Mouse (Mus musculus) MEL (cell line): ENCODE measurements at regions not wholly inside any gene's neighbourhood (a gene's known extent, or its start where the extent isn't known, plus 50 kb on each side); places are given as distances from the start of the nearest gene placed in this dataset.

ENCODE experiments used
- CTCF ChIP-seq, 3 experiments: IDR thresholded peaks in 2 of 3; conservative IDR thresholded peaks in 1 of 3; 2 replicates each; pipeline ENCODE4 v1.5.1; 2011 to 2012; ENCODE audit warnings: low read length in 3 of 3, low read depth in 2 of 3, mild to moderate bottlenecking in 2 of 3, improper control_type of control experiment in 1 of 3, inconsistent platforms in 1 of 3, mixed read lengths in 1 of 3, moderate library complexity in 1 of 3; ENCODE audit not compliant: control insufficient read depth in 1 of 3, insufficient read depth in 1 of 3, poor library complexity in 1 of 3, severe bottlenecking in 1 of 3
- JUND ChIP-seq: IDR thresholded peaks from 2 replicates; pipeline ENCODE4 v1.6.1; 2011; ENCODE audit warnings: low read depth, mild to moderate bottlenecking, improper control_type of control experiment, low read length
- MYB ChIP-seq: IDR thresholded peaks from 2 replicates; pipeline ENCODE4 v1.6.1; 2011; ENCODE audit warnings: mild to moderate bottlenecking, low read depth, low read length, improper control_type of control experiment
- POLR2A ChIP-seq, 2 experiments: IDR thresholded peaks; 2 replicates each; pipeline ENCODE4 v1.6.1; 2011 to 2012; ENCODE audit warnings: low read length in 2 of 2, mild to moderate bottlenecking in 2 of 2, control low read depth in 1 of 2, improper control_type of control experiment in 1 of 2, low read depth in 1 of 2, moderate library complexity in 1 of 2; ENCODE audit not compliant: control insufficient read depth in 1 of 2, insufficient read depth in 1 of 2, poor library complexity in 1 of 2
- POLR2AphosphoS2 ChIP-seq: IDR thresholded peaks from 2 replicates; pipeline ENCODE4 v1.6.1; 2011; ENCODE audit warnings: low read length, improper control_type of control experiment
- RAD21 ChIP-seq: IDR thresholded peaks from 2 replicates; pipeline ENCODE4 v1.6.1; 2011; ENCODE audit warnings: mild to moderate bottlenecking, low read depth, low read length, improper control_type of control experiment
- SMC3 ChIP-seq: IDR thresholded peaks from 2 replicates; pipeline ENCODE4 v1.6.1; 2011; ENCODE audit warnings: low read depth, low read length, improper control_type of control experiment
- TCF12 ChIP-seq: IDR thresholded peaks from 2 replicates; pipeline ENCODE4 v1.6.1; 2014; ENCODE audit warnings: low read depth, mild to moderate bottlenecking, inconsistent platforms, low read length, improper control_type of control experiment, moderate library complexity
- USF1 ChIP-seq: IDR thresholded peaks from 2 replicates; pipeline ENCODE4 v1.6.1; 2014; ENCODE audit warnings: low read depth, mild to moderate bottlenecking, inconsistent platforms, low read length, improper control_type of control experiment, moderate library complexity
- USF2 ChIP-seq, 2 experiments: IDR thresholded peaks; 2 replicates each; pipeline ENCODE4 v1.6.1; 2011 to 2012; ENCODE audit warnings: improper control_type of control experiment in 2 of 2, low read length in 2 of 2, borderline replicate concordance in 1 of 2, inconsistent platforms in 1 of 2, low read depth in 1 of 2, mild to moderate bottlenecking in 1 of 2; ENCODE audit not compliant: insufficient read depth in 1 of 2
- ZKSCAN1 ChIP-seq: IDR thresholded peaks from 2 replicates; pipeline ENCODE4 v1.6.1; 2012; ENCODE audit warnings: low read depth, mild to moderate bottlenecking, inconsistent platforms, low read length, improper control_type of control experiment, moderate library complexity

- TF ChIP-seq JUND, result no peak
- no peak for TF ChIP-seq CTCF (IDR thresholded peaks at IDR 0.05 in 2 of 3, conservative IDR thresholded peaks at IDR 0.05 in 1 of 3; ENCODE audit: control insufficient read depth in 1 of 3, insufficient read depth in 1 of 3, low read depth in 2 of 3, low read length in 3 of 3, poor library complexity in 1 of 3, severe bottlenecking in 1 of 3)
- no peak for TF ChIP-seq USF2 (IDR thresholded peaks at IDR 0.05; ENCODE audit: borderline replicate concordance in 1 of 2, insufficient read depth in 1 of 2, low read depth in 1 of 2, low read length in 2 of 2)
- no peak for TF ChIP-seq USF1
- no peak for TF ChIP-seq POLR2A (IDR thresholded peaks at IDR 0.05; ENCODE audit: control insufficient read depth in 1 of 2, insufficient read depth in 1 of 2, low read depth in 1 of 2, low read length in 2 of 2, poor library complexity in 1 of 2)
- TF ChIP-seq RAD21, result no peak
- no peak for TF ChIP-seq ZKSCAN1
- no peak for TF ChIP-seq TCF12
- no peak for TF ChIP-seq MYB
- TF ChIP-seq POLR2AphosphoS2, result no peak
- TF ChIP-seq SMC3, result no peak
These were observed 239.5 kb upstream of the Usp25 start for GRCm38 (mm10) chr16:76774032-76774431.
